Mouse (Mus musculus): ENCODE measurements at regions not wholly inside any gene's neighbourhood (a gene's known extent, or its start where the extent isn't known, plus 50 kb on each side); places are given as distances from the start of the nearest gene placed in this dataset.

DNA sequence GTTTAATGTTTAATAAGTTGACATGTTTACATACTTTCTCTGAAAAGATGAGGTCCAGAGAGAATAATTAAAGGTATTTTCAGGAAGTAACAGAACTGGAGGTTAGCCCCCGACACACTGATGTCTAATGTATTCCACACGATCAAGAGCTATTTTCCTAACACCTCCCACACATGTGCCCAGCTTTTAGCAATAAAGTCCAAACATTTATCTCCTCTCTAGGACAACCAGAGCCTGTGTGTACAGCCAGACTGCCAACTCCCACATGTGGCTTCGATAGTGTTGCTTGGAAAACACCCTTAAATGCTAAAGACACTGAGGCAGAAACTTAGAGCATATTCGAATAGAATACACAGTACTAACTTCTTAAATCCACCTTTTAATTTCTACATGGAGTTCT is 458.2 kb upstream of the Atp11b start:
- Histone ChIP-seq H3K4me2 (no peak overlapping the region), H3K27me3 (replicated peaks) (no peaks in the 10 kb centered on the region), H3K4me1 (no peaks in the 10 kb centered on the region), H3K36me3 (no peaks in the 10 kb centered on the region), H3K9me3 (no peaks in the 10 kb centered on the region), H3K27ac (no peak overlapping the region), H3K9ac (no peak overlapping the region), H3K4me3 (replicated peaks) (no peak overlapping the region)
- ATAC-seq (ENCODE audit: insufficient read depth, low FRiP score, low read depth): no peak
- WGBS: 52% methylated on average over 4 of the region's 4 CpGs

DNA sequence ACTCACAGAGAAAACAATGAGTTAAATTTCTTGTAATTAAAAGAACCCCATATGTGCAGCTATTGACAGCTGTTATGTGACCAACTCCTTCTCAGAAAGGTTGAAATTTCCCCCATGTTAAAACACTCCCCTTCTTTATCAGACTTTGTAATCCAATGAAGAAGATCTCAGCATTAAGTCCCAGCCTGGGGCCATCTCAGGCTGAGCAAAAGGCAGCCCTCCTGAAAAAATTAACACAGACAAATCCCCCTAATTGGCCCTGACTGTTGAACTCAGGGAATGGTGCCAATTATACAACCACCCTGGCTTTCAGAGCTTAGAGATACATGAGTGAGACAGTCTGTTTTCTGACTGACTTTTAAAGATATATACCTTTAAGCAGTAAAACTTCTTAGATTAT is 454.9 kb upstream of the Atp11b start:
- H3K9ac ChIP-seq: no peak overlapping the region
- no peaks in the 10 kb centered on the region for H3K27me3 ChIP-seq (replicated peaks)

DNA sequence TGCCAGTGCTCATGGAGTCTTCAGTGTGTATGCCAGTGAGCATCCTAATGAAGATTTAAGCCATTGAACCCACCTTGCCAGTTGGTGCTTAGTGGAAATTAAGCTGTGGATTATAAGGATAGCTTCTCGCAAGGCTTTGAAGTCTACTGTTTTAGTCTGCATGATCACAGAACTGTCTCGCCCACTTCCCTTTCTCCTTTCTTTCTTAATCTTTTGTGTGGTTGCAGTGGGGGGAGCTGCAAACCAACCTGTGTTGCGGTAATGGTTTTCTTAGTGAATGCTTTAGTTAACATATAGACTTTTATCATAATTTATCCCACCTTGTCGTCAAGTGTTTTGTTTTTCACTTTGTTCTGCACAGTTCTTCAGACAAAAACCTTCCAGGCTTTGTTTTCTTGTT is 447.9 kb upstream of the Atp11b start:
- Histone ChIP-seq H3K4me2 (no peak overlapping the region), H3K27ac (no peak overlapping the region), H3K27me3 (replicated peaks) (no peaks in the 10 kb centered on the region), H3K36me3 (no peaks in the 10 kb centered on the region), H3K9me3 (no peaks in the 10 kb centered on the region), H3K4me1 (no peaks in the 10 kb centered on the region), H3K9ac (no peak overlapping the region), H3K4me3 (replicated peaks) (no peak overlapping the region)
- WGBS: 82% methylated on average over 4 of the region's 4 CpGs
- no peak for ATAC-seq (ENCODE audit: insufficient read depth, low FRiP score, low read depth)

More for the DNA sequence above, 454.9 kb upstream of the Atp11b start:
- no peak overlapping the region for H3K4me2 ChIP-seq
- ATAC-seq (ENCODE audit: insufficient read depth, low FRiP score, low read depth): no peak
- H3K9me3 ChIP-seq: no peaks in the 10 kb centered on the region
- H3K36me3 ChIP-seq: no peaks in the 10 kb centered on the region
- H3K4me3 ChIP-seq (replicated peaks): no peak overlapping the region
- no peaks in the 10 kb centered on the region for H3K4me1 ChIP-seq
- H3K27ac ChIP-seq: no peak overlapping the region

GRCm38 (mm10) chr3:35314177-35314576 is 439.7 kb upstream of the Atp11b start:
- Histone ChIP-seq H3K9ac (no peak overlapping the region), H3K4me3 (replicated peaks) (no peak overlapping the region), H3K4me2 (no peak overlapping the region), H3K27me3 (replicated peaks) (no peaks in the 10 kb centered on the region), H3K4me1 (no peaks in the 10 kb centered on the region), H3K36me3 (no peaks in the 10 kb centered on the region), H3K9me3 (no peaks in the 10 kb centered on the region), H3K27ac (no peak overlapping the region)
- ATAC-seq (ENCODE audit: insufficient read depth, low FRiP score, low read depth): no peak
- 79% methylated on average over 10 of the region's 10 CpGs for WGBS

- Histone ChIP-seq H3K4me1 (no peaks in the 10 kb centered on the region), H3K27me3 (replicated peaks) (no peaks in the 10 kb centered on the region), H3K4me3 (replicated peaks) (no peak overlapping the region), H3K27ac (no peak overlapping the region), H3K9ac (no peak overlapping the region), H3K36me3 (no peaks in the 10 kb centered on the region), H3K4me2 (no peak overlapping the region), H3K9me3 (no peaks in the 10 kb centered on the region)
- 81% methylated on average over 6 of the region's 6 CpGs for WGBS
- ATAC-seq (ENCODE audit: insufficient read depth, low FRiP score, low read depth): no peak
Measured at GRCm38 (mm10) chr3:35315162-35315561, 438.7 kb upstream of the Atp11b start.

DNA sequence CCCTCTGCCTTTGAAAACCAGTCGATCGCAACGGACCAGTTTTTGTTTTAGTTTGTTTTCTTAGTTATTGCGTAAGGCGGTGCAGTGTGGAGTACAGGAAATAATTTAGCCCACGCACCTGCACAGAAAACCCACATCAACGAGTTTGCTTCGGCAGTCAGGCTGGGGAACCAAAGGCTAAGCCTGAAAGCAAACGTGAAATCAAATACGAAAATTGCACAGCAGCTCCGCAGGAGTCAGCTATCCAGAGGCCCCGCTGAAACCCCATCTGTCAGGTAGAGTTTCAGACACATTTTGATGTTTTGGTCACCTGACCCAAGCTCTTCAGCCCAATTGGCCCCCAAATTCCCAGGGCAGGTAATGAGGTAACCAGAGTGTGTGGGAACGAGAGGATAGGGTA is 435.6 kb upstream of the Atp11b start:
- Histone ChIP-seq H3K4me1 (peaks cover 3% of the 10 kb centered on the region; the same call in 1 of the 2 replicates), H3K4me3 (replicated peaks) (no peak overlapping the region), H3K9ac (no peak overlapping the region), H3K4me2 (0 out of 2 replicates have a peak overlapping the region, but pooled peaks have one; percentile 19), H3K9me3 (no peaks in the 10 kb centered on the region), H3K36me3 (no peaks in the 10 kb centered on the region), H3K27ac (no peak overlapping the region), H3K27me3 (replicated peaks) (no peaks in the 10 kb centered on the region)
- ATAC-seq (ENCODE audit: insufficient read depth, low FRiP score, low read depth): no peak
- WGBS: 52% methylated on average over 13 of the region's 13 CpGs

DNA sequence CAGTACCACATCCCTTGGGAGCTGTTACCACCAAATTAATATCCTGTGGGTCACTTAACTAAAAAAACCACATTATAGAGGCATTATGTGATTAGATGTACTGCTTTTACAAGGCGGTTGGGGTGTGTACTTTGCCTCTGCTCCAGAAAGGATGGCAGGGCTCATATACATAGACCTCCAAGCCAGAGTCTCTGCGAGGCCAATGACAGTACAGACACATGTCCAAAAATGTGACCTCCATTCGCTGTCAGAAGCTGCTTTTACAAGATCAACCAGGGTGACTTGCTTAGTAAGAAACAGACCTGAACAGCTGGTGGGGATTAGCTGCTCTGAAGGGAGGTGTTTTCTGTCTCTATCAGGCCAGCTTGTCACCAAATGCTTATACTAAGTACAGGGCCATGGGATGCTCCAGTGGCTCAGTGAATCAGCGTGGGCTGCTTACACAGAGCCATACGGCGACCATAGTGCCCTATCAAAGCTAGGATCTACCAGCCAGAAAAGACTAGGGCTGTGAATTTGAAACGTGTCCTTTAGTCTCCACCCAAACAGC is 433.0 kb upstream of the Atp11b start:
- no peak overlapping the region for H3K4me3 ChIP-seq (replicated peaks)
- H3K4me2 ChIP-seq: no peak overlapping the region
- H3K4me1 ChIP-seq: peaks cover 3% of the 10 kb centered on the region; the same call in 1 of the 2 replicates
- no peak overlapping the region for H3K9ac ChIP-seq
- no peaks in the 10 kb centered on the region for H3K27me3 ChIP-seq (replicated peaks)
- H3K36me3 ChIP-seq: no peaks in the 10 kb centered on the region
- H3K9me3 ChIP-seq: no peaks in the 10 kb centered on the region
- no peak for ATAC-seq (ENCODE audit: insufficient read depth, low FRiP score, low read depth)
- no peak overlapping the region for H3K27ac ChIP-seq
- WGBS: 49% methylated on average over 7 of the region's 7 CpGs

GRCm38 (mm10) chr3:35321991-35322390 is 431.9 kb upstream of the Atp11b start:
- WGBS: 42% methylated on average over 2 of the region's 2 CpGs
- no peak for ATAC-seq (ENCODE audit: insufficient read depth, low FRiP score, low read depth)
- Histone ChIP-seq H3K9me3 (no peaks in the 10 kb centered on the region), H3K36me3 (no peaks in the 10 kb centered on the region), H3K27me3 (replicated peaks) (no peaks in the 10 kb centered on the region), H3K9ac (no peak overlapping the region), H3K4me3 (replicated peaks) (no peak overlapping the region), H3K4me2 (no peak overlapping the region), H3K27ac (no peak overlapping the region), H3K4me1 (peaks cover 3% of the 10 kb centered on the region; the same call in 1 of the 2 replicates)

DNA sequence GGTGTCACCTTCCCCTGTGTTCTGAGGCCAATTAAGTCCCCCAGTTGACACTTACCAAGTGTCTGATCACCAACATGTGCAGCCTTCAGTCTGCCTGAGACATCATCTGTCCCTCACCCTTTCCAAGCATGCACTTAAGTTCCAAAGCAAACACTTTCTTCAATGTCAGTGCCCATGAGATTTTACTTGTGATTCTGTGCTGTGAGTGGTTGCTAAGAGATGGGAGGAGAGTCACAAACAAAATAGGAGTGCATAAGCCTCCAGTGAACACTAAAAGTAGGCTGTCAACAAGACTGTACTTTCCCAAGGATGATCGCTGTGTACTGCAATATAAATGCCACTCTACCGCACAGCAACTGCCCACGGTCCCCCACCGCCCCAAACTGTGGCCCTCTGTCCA is 431.0 kb upstream of the Atp11b start:
- Histone ChIP-seq H3K4me2 (no peak overlapping the region), H3K4me3 (replicated peaks) (no peak overlapping the region), H3K36me3 (no peaks in the 10 kb centered on the region), H3K4me1 (peaks cover 3% of the 10 kb centered on the region; the same call in 1 of the 2 replicates), H3K27ac (no peak overlapping the region), H3K9me3 (no peaks in the 10 kb centered on the region), H3K27me3 (replicated peaks) (no peaks in the 10 kb centered on the region), H3K9ac (no peak overlapping the region)
- WGBS: 97% methylated on average over 4 of the region's 4 CpGs
- ATAC-seq (ENCODE audit: insufficient read depth, low FRiP score, low read depth): no peak

DNA sequence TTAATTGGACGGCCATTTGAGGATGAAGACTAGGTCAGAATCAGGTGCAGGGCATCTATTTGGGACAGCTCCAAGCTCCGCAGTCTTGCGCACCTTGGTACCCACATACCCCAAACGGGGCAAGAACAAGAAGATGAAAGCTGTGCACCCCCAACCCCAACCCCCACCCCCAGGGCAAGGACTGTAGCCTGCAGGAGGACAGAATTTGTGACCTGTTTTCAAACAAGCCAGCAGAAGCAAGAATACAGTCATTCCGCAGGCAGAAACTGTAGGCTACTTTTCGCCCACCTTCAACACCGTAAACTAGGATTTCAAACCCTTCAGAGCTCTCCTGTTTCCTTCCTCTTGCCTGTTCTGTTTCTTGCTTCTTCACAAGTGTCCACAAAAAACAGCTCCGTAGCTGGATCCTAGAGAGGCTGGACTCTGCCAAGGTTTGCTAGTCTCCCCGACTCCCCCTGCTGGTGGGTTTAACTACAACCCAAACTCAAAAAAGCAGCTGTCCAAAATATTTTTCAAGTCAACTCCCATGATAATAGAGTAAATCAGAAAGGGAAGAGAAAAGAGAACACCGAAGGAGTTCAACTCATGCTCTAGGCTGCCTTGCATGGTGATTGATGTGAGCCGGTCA is 430.3 kb upstream of the Atp11b start:
- no peak overlapping the region for H3K4me2 ChIP-seq
- peaks cover 3% of the 10 kb centered on the region; the same call in 1 of the 2 replicates for H3K4me1 ChIP-seq
- WGBS: 67% methylated on average over 11 of the region's 11 CpGs

GRCm38 (mm10) chr3:35324186-35324585 is 429.7 kb upstream of the Atp11b start:
- Histone ChIP-seq H3K27ac (no peak overlapping the region), H3K9ac (no peak overlapping the region), H3K4me3 (replicated peaks) (no peak overlapping the region), H3K36me3 (no peaks in the 10 kb centered on the region), H3K4me1 (peaks cover 3% of the 10 kb centered on the region; the same call in 1 of the 2 replicates), H3K4me2 (no peak overlapping the region), H3K27me3 (replicated peaks) (no peaks in the 10 kb centered on the region), H3K9me3 (no peaks in the 10 kb centered on the region)
- 61% methylated on average over 11 of the region's 11 CpGs for whole genome bisulfite sequencing
- ATAC-seq (ENCODE audit: insufficient read depth, low FRiP score, low read depth): no peak

More for the DNA sequence above, 430.3 kb upstream of the Atp11b start:
- ATAC-seq (ENCODE audit: insufficient read depth, low FRiP score, low read depth): no peak
- Histone ChIP-seq H3K27me3 (replicated peaks) (no peaks in the 10 kb centered on the region), H3K9me3 (no peaks in the 10 kb centered on the region), H3K4me3 (replicated peaks) (no peak overlapping the region), H3K36me3 (no peaks in the 10 kb centered on the region), H3K9ac (no peak overlapping the region), H3K27ac (no peak overlapping the region)

GRCm38 (mm10) chr3:35332534-35333272 is 421.2 kb upstream of the Atp11b start:
- 38% methylated on average over 18 of the region's 18 CpGs for WGBS
- ATAC-seq (ENCODE audit: insufficient read depth, low FRiP score, low read depth): no peak
- Histone ChIP-seq H3K36me3 (no peaks in the 10 kb centered on the region), H3K4me3 (replicated peaks) (no peak overlapping the region), H3K27ac (no peak overlapping the region), H3K9ac (no peak overlapping the region), H3K4me1 (0 out of 2 replicates have a peak, but pooled peaks cover 3% of the 10 kb centered on the region), H3K4me2 (no peak overlapping the region), H3K27me3 (replicated peaks) (no peaks in the 10 kb centered on the region), H3K9me3 (no peaks in the 10 kb centered on the region)

All from stomach, embryonic 15.5 days (tissue).